Mouse (Mus musculus) cerebellum, adult 2 months (tissue): ENCODE measurements around the gene Rap1gds1.

Experiments
- CTCF ChIP-seq: fragments of 200-500 bp; IDR thresholded peaks from 2 replicates; pipeline ENCODE4 v1.5.1; 2011; ENCODE audit warnings: low read depth, mild to moderate bottlenecking, control low read depth, low read length, moderate library complexity, borderline replicate concordance; ENCODE audit not compliant: insufficient read depth
- POLR2A ChIP-seq: fragments of 200-500 bp; IDR thresholded peaks from 2 replicates; pipeline ENCODE4 v1.6.1; 2011; ENCODE audit warnings: low read length, control low read depth, borderline replicate concordance; ENCODE audit not compliant: insufficient read depth

GRCm38 (mm10) chr3:138906112-138906880 lies 168.7 kb downstream of the Rap1gds1 start:
- TF ChIP-seq CTCF (peak; percentile 95), POLR2A (no peak)
